Mouse (Mus musculus): ENCODE data around the gene Auh.

DNA sequence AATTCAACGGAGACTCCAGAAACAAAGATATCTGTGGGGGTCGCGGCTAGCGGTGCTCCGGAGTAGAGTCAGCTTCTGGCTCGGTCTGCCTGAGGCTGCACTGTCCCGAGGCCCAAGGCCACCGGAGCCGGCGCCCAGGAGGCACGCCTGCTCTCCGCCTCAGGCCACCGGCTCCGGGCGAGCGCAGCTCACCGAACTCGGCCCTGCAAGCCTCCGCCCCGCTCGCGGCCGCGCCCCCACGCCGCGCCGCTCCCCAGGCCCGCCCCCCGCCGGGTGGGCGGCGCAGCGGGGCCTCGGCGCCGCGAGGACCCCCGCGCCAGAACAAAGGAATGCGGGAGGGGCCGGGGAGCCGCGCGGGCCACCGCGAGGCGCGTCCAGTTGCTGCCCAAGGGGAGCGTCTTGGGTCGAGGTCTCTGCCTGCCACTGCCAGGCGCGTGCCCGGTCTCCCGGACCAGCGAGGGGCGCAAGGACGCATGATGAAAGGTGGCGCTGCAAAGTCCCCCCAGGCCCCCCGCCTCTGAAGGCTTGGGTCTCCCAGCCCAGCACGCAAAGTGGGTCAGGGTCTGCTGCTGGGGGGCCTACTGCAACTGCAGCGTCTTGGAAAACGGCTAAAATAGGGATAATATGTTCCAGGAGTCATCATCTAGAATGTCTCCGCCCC is 49.0 kb upstream of the Auh start:
- TF ChIP-seq CTCF (IDR thresholded peaks at IDR 0.05; ENCODE audit: borderline replicate concordance, control insufficient read depth, extremely low read depth, insufficient read depth, low read length, poor library complexity) (no peak), POLR2A (IDR thresholded peaks at IDR 0.05; ENCODE audit: control insufficient read depth, extremely low read depth, insufficient read depth, low read length, poor library complexity) (no peak)

Data from thymus, adult 2 months (tissue).